Mouse (Mus musculus) heart, embryonic 11.5 days (tissue): Measurements from ENCODE around the gene Spock1. TPM values are rescaled to one million over a fixed set of nuclear protein-coding genes. Genes with fewer than 3 reads are reported as not detected.

Source experiments
- ATAC-seq: fragments of 200-750 bp; cut with Nextera tagmentation; replicated peaks from 2 replicates; pipeline ENCODE4 v1.8.0; 2017; ENCODE audit warnings: moderate library complexity; ENCODE audit not compliant: insufficient number of reproducible peaks, low FRiP score, low TSS enrichment
- H3K27ac ChIP-seq: fragments of 300-500 bp; sonication (generic); 2 replicates; pipeline ENCODE4 v1.5.1; 2014; ENCODE audit warnings: mild to moderate bottlenecking, low read depth, low read length
- H3K27me3 ChIP-seq: fragments of 300-500 bp; sonication (generic); 2 replicates; pipeline ENCODE4 v1.6.1; 2014; ENCODE audit warnings: mild to moderate bottlenecking, low read length, mixed read lengths; ENCODE audit not compliant: control insufficient read depth, insufficient read depth
- H3K36me3 ChIP-seq: fragments of 300-500 bp; sonication (generic); 2 replicates; pipeline ENCODE4 v1.6.1; 2014; ENCODE audit warnings: mild to moderate bottlenecking, low read length, moderate library complexity, mixed read lengths; ENCODE audit not compliant: control insufficient read depth, insufficient read depth
- H3K4me1 ChIP-seq: fragments of 300-500 bp; sonication (generic); 2 replicates; pipeline ENCODE4 v1.6.1; 2014; ENCODE audit warnings: low read length; ENCODE audit not compliant: control insufficient read depth, insufficient read depth
- H3K4me2 ChIP-seq: fragments of 300-500 bp; sonication (generic); 2 replicates; pipeline ENCODE4 v1.6.1; 2014; ENCODE audit warnings: mild to moderate bottlenecking, moderate library complexity
- H3K4me3 ChIP-seq: fragments of 300-500 bp; sonication (generic); 2 replicates; pipeline ENCODE4 v1.5.1; 2014; ENCODE audit warnings: low read depth, low read length
- H3K9ac ChIP-seq: fragments of 300-500 bp; sonication (generic); 2 replicates; pipeline ENCODE4 v1.6.1; 2014; ENCODE audit warnings: mild to moderate bottlenecking, low read depth, low read length, moderate library complexity
- H3K9me3 ChIP-seq: fragments of 300-500 bp; sonication (generic); replicated peaks from 2 replicates; pipeline ENCODE4 v1.6.1; 2016; ENCODE audit warnings: low read length; ENCODE audit not compliant: control insufficient read depth
- WGBS: fragments of 180-500 bp; shearing (Covaris S2); extraction: QIAGEN DNeasy Blood & Tissue Kit; methylation state at CpG from one replicate; pipeline ENCODE4 v1.1.7; 2014; ENCODE audit not compliant: insufficient replicate concordance; 5-methylcytosine and 5-hydroxymethylcytosine counted together
- polyA plus RNA-seq: library from polyadenylated mRNA; unstranded; fragments of >200 nt; fragmentation: Nextera tagmentation; extraction: Ambion mirVana; gene quantifications from 2 replicates; pipeline ENCODE4 v1.2.1, GENCODE M21; 2014

The Spock1 gene
- polyA plus RNA-seq, 1 experiment from 2014 or later, result 0.69 TPM

GRCm38 (mm10) chr13:57837691-57838437 is 70.3 kb downstream of the Spock1 start:
- Histone ChIP-seq H3K4me3 (no peak overlapping the region), H3K36me3 (no peaks in the 10 kb centered on the region), H3K4me2 (no peak overlapping the region), H3K9me3 (no peaks in the 10 kb centered on the region; the same call in 1 of the 2 replicates), H3K4me1 (no peaks in the 10 kb centered on the region), H3K27ac (no peak overlapping the region), H3K9ac (no peak overlapping the region), H3K27me3 (no peaks in the 10 kb centered on the region)
- ATAC-seq, result no peak
- WGBS, result 73% methylated on average over 5 of the region's 5 CpGs

GRCm38 (mm10) chr13:57831374-57832163 is 76.6 kb downstream of the Spock1 start:
- Histone ChIP-seq H3K4me3 (no peak overlapping the region), H3K4me2 (no peak overlapping the region), H3K9me3 (no peaks in the 10 kb centered on the region; the same call in 1 of the 2 replicates), H3K27me3 (no peaks in the 10 kb centered on the region), H3K27ac (no peak overlapping the region), H3K4me1 (no peaks in the 10 kb centered on the region), H3K36me3 (no peaks in the 10 kb centered on the region), H3K9ac (no peak overlapping the region)
- 52% methylated on average over 11 of the region's 11 CpGs for WGBS
- no peak for ATAC-seq

- H3K36me3 ChIP-seq, result no peaks in the 10 kb centered on the region
- no peaks in the 10 kb centered on the region; the same call in 1 of the 2 replicates for H3K9me3 ChIP-seq
- H3K27ac ChIP-seq, result no peak overlapping the region
- ATAC-seq, result no peak
- no peaks in the 10 kb centered on the region for H3K4me1 ChIP-seq
- H3K4me3 ChIP-seq, result no peak overlapping the region
- no peak overlapping the region for H3K4me2 ChIP-seq
- H3K27me3 ChIP-seq, result no peaks in the 10 kb centered on the region
- 68% methylated on average over 7 of the region's 7 CpGs for WGBS
- no peak overlapping the region for H3K9ac ChIP-seq
Observed at GRCm38 (mm10) chr13:57830896-57831295, 77.2 kb downstream of the Spock1 start.

- Histone ChIP-seq H3K4me2 (no peak overlapping the region), H3K36me3 (no peaks in the 10 kb centered on the region), H3K27ac (no peak overlapping the region), H3K9me3 (no peaks in the 10 kb centered on the region; the same call in 1 of the 2 replicates), H3K4me3 (no peak overlapping the region), H3K9ac (no peak overlapping the region), H3K27me3 (no peaks in the 10 kb centered on the region), H3K4me1 (no peaks in the 10 kb centered on the region)
- ATAC-seq, result no peak
- 40% methylated on average over 2 of the region's 2 CpGs for WGBS
Observed at GRCm38 (mm10) chr13:57830091-57830490, 78.0 kb downstream of the Spock1 start.

GRCm38 (mm10) chr13:57816276-57816675 is 91.9 kb downstream of the Spock1 start:
- H3K9ac ChIP-seq, result no peak overlapping the region
- no peak for ATAC-seq
- no peaks in the 10 kb centered on the region for H3K4me1 ChIP-seq
- no peak overlapping the region for H3K4me3 ChIP-seq
- H3K27ac ChIP-seq, result no peak overlapping the region
- no peaks in the 10 kb centered on the region for H3K27me3 ChIP-seq
- 85% methylated on average over 11 of the region's 11 CpGs for WGBS
- no peaks in the 10 kb centered on the region for H3K36me3 ChIP-seq
- no peaks in the 10 kb centered on the region; the same call in 1 of the 2 replicates for H3K9me3 ChIP-seq
- no peak overlapping the region for H3K4me2 ChIP-seq

DNA sequence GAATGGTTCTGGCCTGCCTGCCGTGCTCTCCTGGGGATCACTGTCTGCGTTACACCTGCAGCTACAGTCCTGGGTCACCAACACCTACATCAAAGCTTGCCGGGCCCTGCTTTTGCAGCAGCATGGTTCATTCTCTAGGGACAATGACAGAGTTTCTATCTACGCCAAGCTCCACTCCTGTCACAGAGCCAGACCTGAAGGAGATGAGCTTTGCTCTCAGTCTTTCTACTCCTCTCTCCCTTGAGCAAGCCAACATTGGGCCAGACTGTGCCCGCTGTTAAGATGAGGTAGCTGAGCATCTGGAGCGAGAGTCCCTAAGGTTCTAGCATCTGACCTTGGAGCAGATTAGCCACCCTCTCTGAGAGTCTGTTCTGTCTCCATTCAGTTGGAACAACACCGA is 95.5 kb downstream of the Spock1 start:
- 85% methylated on average over 7 of the region's 7 CpGs for WGBS
- Histone ChIP-seq H3K36me3 (no peaks in the 10 kb centered on the region), H3K9ac (no peak overlapping the region), H3K27ac (no peak overlapping the region), H3K27me3 (no peaks in the 10 kb centered on the region), H3K4me1 (no peaks in the 10 kb centered on the region), H3K4me2 (no peak overlapping the region), H3K9me3 (no peaks in the 10 kb centered on the region; the same call in 1 of the 2 replicates), H3K4me3 (no peak overlapping the region)
- ATAC-seq, result no peak

- no peaks in the 10 kb centered on the region for H3K36me3 ChIP-seq
- peak; percentile 59 for ATAC-seq
Observed at GRCm38 (mm10) chr13:57811253-57811652, 96.9 kb downstream of the Spock1 start.

GRCm38 (mm10) chr13:57810816-57811215 is 97.3 kb downstream of the Spock1 start:
- H3K27ac ChIP-seq, result no peak overlapping the region
- WGBS, result 56% methylated on average over 2 of the region's 2 CpGs
- H3K36me3 ChIP-seq, result no peaks in the 10 kb centered on the region
- ATAC-seq, result 0 out of 2 replicates have a peak, but pooled peaks have one; percentile 26
- no peaks in the 10 kb centered on the region for H3K9me3 ChIP-seq
- H3K4me1 ChIP-seq, result no peaks in the 10 kb centered on the region
- no peak overlapping the region for H3K4me2 ChIP-seq
- no peak overlapping the region for H3K4me3 ChIP-seq
- H3K9ac ChIP-seq, result no peak overlapping the region
- H3K27me3 ChIP-seq, result no peaks in the 10 kb centered on the region

More at GRCm38 (mm10) chr13:57811253-57811652, 96.9 kb downstream of the Spock1 start:
- no peaks in the 10 kb centered on the region for H3K27me3 ChIP-seq
- H3K9me3 ChIP-seq, result no peaks in the 10 kb centered on the region
- WGBS, result 52% methylated on average over 2 of the region's 2 CpGs
- H3K9ac ChIP-seq, result no peak overlapping the region
- no peak overlapping the region for H3K4me3 ChIP-seq
- no peaks in the 10 kb centered on the region for H3K4me1 ChIP-seq
- H3K27ac ChIP-seq, result no peak overlapping the region
- H3K4me2 ChIP-seq, result no peak overlapping the region
